Mouse (Mus musculus) kidney, embryonic 14.5 days (tissue): Measurements from ENCODE around the gene Cntnap5b. TPM values are rescaled to one million over a fixed set of nuclear protein-coding genes. Genes with fewer than 3 reads are reported as not detected.

Experiments used
- ATAC-seq: fragments of 200-750 bp; cut with Nextera tagmentation; 2 replicates; pipeline ENCODE4 v1.8.0; 2017; ENCODE audit warnings: moderate number of reproducible peaks, mild to moderate bottlenecking, moderate TSS enrichment, moderate library complexity; ENCODE audit not compliant: low FRiP score, low TSS enrichment
- H3K27ac ChIP-seq: fragments of 300-500 bp; sonication (generic); 2 replicates; pipeline ENCODE4 v1.5.1; 2014; ENCODE audit warnings: low read depth, mild to moderate bottlenecking, low read length, moderate library complexity, mixed read lengths
- H3K27me3 ChIP-seq: fragments of 300-500 bp; sonication (generic); 2 replicates; pipeline ENCODE4 v1.6.1; 2014; ENCODE audit warnings: mild to moderate bottlenecking, low read length; ENCODE audit not compliant: control insufficient read depth, insufficient read depth
- H3K36me3 ChIP-seq: fragments of 300-500 bp; sonication (generic); 2 replicates; pipeline ENCODE4 v1.6.1; 2014; ENCODE audit warnings: low read length, mixed read lengths; ENCODE audit not compliant: control insufficient read depth, insufficient read depth
- H3K4me1 ChIP-seq: fragments of 300-500 bp; sonication (generic); 2 replicates; pipeline ENCODE4 v1.6.1; 2014; ENCODE audit warnings: low read length, mixed read lengths; ENCODE audit not compliant: control insufficient read depth, insufficient read depth
- H3K4me2 ChIP-seq: fragments of 300-500 bp; sonication (generic); replicated peaks from 2 replicates; pipeline ENCODE4 v1.6.1; 2014; ENCODE audit warnings: low read depth, mild to moderate bottlenecking, low read length
- H3K4me3 ChIP-seq: fragments of 300-500 bp; sonication (generic); 2 replicates; pipeline ENCODE4 v1.5.1; 2014; ENCODE audit warnings: mild to moderate bottlenecking, low read length
- H3K9ac ChIP-seq: fragments of 300-500 bp; sonication (generic); 2 replicates; pipeline ENCODE4 v1.6.1; 2014; ENCODE audit warnings: low read depth, mild to moderate bottlenecking, low read length, moderate library complexity
- H3K9me3 ChIP-seq: fragments of 300-500 bp; sonication (generic); 2 replicates; pipeline ENCODE4 v1.6.1; 2016; ENCODE audit warnings: low read length; ENCODE audit not compliant: control insufficient read depth
- WGBS: fragments of 180-500 bp; shearing (Covaris S2); extraction: QIAGEN DNeasy Blood & Tissue Kit; methylation state at CpG from one replicate; pipeline ENCODE4 v1.1.7; 2014; 5-methylcytosine and 5-hydroxymethylcytosine counted together
- polyA plus RNA-seq: library from polyadenylated mRNA; unstranded; fragments of >200 nt; fragmentation: Nextera tagmentation; extraction: Ambion mirVana; gene quantifications from 2 replicates; pipeline ENCODE4 v1.2.1, GENCODE M21; 2014

The Cntnap5b gene
- polyA plus RNA-seq = 0.06 and 0.08 TPM in 2 replicates

GRCm38 (mm10) chr1:99772614-99773013, at the start of gene Cntnap5b:
Gene Cntnap5b (plus strand): TSS chr1:99772765.
- Histone ChIP-seq H3K4me2 (peak within 1 kb of the TSS; percentile 15; the same call in 1 of the 2 replicates), H3K27me3 (no peaks in the 10 kb centered on the region), H3K9ac (no peak within 1 kb of the TSS), H3K27ac (no peak within 1 kb of the TSS), H3K4me3 (no peak within 1 kb of the TSS), H3K9me3 (no peaks in the 10 kb centered on the region), H3K36me3 (no peaks in the 10 kb centered on the region), H3K4me1 (no peaks in the 10 kb centered on the region)
- 29% methylated on average over 7 of the region's 7 CpGs for WGBS
- ATAC-seq = no peak

- Histone ChIP-seq H3K9ac (no peak overlapping the region), H3K4me1 (no peaks in the 10 kb centered on the region), H3K27ac (no peak overlapping the region), H3K27me3 (no peaks in the 10 kb centered on the region), H3K4me2 (no peak overlapping the region), H3K9me3 (no peaks in the 10 kb centered on the region), H3K4me3 (no peak overlapping the region), H3K36me3 (no peaks in the 10 kb centered on the region)
- WGBS = 88% methylated on average over 1 of the region's 1 CpGs
- ATAC-seq = no peak
Observed at GRCm38 (mm10) chr1:99759996-99760395, 12.6 kb upstream of the Cntnap5b start.

DNA sequence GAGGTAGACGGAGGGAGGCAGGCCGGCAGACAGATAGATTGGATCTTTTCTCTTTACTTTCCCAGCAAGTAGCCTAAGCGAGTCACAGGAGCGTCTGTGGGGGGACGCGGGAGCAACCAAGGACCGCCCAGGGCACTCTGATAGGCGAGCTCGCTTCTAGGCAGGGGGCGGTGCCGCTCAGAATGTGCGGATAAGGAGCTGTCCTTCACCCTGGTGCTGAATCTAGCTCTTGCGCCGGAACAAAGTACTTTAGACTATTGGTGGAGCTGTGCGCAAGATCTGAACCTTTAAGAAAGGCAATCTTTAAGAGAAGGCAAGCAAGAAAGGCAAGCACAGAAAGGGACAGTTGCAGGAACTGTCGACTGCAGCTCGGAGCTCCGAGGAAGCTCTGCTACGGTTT, 382 bp upstream of the Cntnap5b start:
- H3K4me2 ChIP-seq = peak overlapping the region; percentile 15; the same call in 1 of the 2 replicates
- H3K4me1 ChIP-seq = no peaks in the 10 kb centered on the region
- no peak overlapping the region for H3K27ac ChIP-seq
- no peaks in the 10 kb centered on the region for H3K27me3 ChIP-seq
- ATAC-seq = peak; percentile 98
- H3K4me3 ChIP-seq = no peak overlapping the region
- 1% methylated on average over 19 of the region's 19 CpGs for whole genome bisulfite sequencing
- H3K36me3 ChIP-seq = no peaks in the 10 kb centered on the region
- H3K9me3 ChIP-seq = no peaks in the 10 kb centered on the region
- no peak overlapping the region for H3K9ac ChIP-seq

GRCm38 (mm10) chr1:99774144-99774543, 1.6 kb downstream of the Cntnap5b start:
- 4% methylated on average over 4 of the region's 4 CpGs for WGBS
- Histone ChIP-seq H3K36me3 (no peaks in the 10 kb centered on the region), H3K27ac (no peak overlapping the region), H3K9me3 (no peaks in the 10 kb centered on the region), H3K4me3 (no peak overlapping the region), H3K27me3 (no peaks in the 10 kb centered on the region), H3K4me2 (no peak overlapping the region), H3K4me1 (no peaks in the 10 kb centered on the region), H3K9ac (no peak overlapping the region)
- ATAC-seq = no peak

DNA sequence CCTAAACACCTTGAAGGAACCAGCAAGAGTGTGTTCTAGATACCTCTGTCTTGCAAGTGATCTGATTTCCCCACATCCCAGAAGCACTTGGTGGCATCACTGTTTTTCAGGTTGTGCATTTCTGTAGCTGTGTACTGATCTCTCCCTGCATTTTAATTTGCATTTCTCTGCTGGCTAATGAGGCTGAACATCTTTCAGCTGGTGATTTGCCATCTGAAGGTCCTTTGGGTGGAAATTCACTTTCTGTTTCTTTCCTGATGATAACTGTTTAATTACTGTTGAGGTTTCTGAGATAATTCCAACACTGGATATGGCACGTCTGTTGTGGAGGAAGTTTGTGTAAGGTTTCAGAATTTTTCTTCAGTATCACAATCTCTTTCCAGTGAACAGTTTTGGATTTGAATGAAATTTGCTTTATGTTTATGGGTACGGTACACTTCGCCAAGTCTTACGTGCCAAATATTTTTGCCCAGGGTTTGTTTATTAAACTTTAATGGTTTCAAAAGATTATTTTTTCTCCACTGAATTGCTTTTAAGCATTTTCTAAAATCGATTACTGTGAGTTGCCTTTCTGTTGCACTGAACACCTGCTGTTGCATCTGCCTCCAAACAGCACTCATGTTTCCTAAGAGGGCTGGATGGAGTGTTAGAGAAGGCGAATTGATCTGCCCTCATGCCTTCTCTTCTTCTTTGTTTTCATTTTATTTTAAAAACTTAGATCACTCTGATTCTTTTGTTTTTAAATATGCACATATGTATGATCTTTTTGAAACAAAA, 41.0 kb downstream of the Cntnap5b start:
- Histone ChIP-seq H3K27ac (no peak overlapping the region), H3K27me3 (no peaks in the 10 kb centered on the region), H3K9ac (no peak overlapping the region), H3K9me3 (no peaks in the 10 kb centered on the region), H3K4me3 (no peak overlapping the region), H3K36me3 (no peaks in the 10 kb centered on the region), H3K4me2 (no peak overlapping the region), H3K4me1 (no peaks in the 10 kb centered on the region)
- WGBS = 88% methylated on average over 6 of the region's 6 CpGs
- ATAC-seq = no peak

DNA sequence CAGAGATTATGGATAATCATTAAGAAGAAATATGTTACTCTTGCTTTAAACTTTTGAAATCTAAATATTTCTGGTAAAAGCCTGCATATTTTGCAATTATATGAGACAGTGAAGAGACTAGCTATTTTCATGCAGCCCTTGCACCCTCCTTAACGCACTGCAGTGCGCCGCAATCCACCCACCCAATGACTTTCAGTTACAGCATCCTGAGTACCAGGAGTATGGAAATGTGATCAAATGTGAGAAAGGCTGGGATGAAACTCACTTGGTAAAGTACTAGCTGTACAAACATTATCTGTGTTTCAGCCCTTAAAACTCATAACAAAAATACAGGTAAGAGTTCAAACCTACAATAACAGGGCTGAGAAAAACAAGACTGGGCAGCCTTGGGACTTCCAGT, 99.8 kb downstream of the Cntnap5b start:
- Histone ChIP-seq H3K4me3 (no peak overlapping the region), H3K4me1 (no peaks in the 10 kb centered on the region), H3K36me3 (no peaks in the 10 kb centered on the region), H3K9ac (no peak overlapping the region), H3K27ac (no peak overlapping the region), H3K27me3 (no peaks in the 10 kb centered on the region), H3K4me2 (no peak overlapping the region), H3K9me3 (no peaks in the 10 kb centered on the region)
- WGBS = 93% methylated on average over 3 of the region's 3 CpGs
- no peak for ATAC-seq

DNA sequence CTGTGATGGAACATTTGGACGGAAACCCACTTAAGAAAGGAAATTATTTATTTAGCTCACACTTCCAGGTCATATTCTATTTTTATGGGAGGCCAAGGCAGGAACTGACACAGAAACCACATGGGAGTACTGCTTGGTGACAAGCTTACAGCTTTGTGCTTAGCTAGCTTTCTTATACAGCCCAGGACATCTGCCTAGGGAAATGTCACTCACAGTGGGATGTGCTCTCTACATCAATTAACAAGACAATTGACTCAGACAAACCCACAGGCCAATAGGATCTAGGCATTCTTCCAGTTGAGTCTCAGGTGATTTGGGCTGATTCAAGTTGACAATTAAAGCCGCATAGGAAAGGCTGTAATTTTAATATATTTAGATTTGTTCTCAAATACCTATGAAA, 135.2 kb downstream of the Cntnap5b start:
- 55% methylated on average over 2 of the region's 2 CpGs for WGBS
- ATAC-seq = no peak
- no peak overlapping the region for H3K4me3 ChIP-seq

DNA sequence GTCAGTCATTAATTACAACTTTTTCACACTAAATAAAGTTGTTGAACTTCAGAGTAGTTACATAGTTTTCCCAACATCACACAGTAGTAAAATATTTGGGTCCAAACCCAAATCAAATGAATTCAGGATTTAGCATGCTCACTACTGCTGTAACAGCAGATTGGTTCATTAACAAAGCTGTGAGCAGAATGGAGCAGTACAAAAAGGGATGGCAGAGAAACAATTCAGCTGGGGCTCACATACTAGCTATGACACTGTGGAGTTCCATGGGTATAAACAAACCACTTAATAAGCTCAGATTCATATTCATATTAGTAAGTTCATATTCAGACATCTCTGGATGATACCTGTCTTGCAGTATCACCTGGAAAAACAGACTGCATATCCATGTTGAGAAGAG, 170.9 kb downstream of the Cntnap5b start:
- Histone ChIP-seq H3K27me3 (no peaks in the 10 kb centered on the region), H3K4me3 (no peak overlapping the region), H3K4me2 (no peak overlapping the region), H3K27ac (no peak overlapping the region), H3K9ac (no peak overlapping the region), H3K9me3 (no peaks in the 10 kb centered on the region), H3K36me3 (no peaks in the 10 kb centered on the region), H3K4me1 (no peaks in the 10 kb centered on the region)
- ATAC-seq = no peak

More for the DNA sequence above, 135.2 kb downstream of the Cntnap5b start:
- no peaks in the 10 kb centered on the region for H3K36me3 ChIP-seq
- H3K27me3 ChIP-seq = no peaks in the 10 kb centered on the region
- no peaks in the 10 kb centered on the region for H3K4me1 ChIP-seq
- H3K27ac ChIP-seq = no peak overlapping the region
- no peak overlapping the region for H3K9ac ChIP-seq
- H3K4me2 ChIP-seq = no peak overlapping the region
- no peaks in the 10 kb centered on the region for H3K9me3 ChIP-seq

DNA sequence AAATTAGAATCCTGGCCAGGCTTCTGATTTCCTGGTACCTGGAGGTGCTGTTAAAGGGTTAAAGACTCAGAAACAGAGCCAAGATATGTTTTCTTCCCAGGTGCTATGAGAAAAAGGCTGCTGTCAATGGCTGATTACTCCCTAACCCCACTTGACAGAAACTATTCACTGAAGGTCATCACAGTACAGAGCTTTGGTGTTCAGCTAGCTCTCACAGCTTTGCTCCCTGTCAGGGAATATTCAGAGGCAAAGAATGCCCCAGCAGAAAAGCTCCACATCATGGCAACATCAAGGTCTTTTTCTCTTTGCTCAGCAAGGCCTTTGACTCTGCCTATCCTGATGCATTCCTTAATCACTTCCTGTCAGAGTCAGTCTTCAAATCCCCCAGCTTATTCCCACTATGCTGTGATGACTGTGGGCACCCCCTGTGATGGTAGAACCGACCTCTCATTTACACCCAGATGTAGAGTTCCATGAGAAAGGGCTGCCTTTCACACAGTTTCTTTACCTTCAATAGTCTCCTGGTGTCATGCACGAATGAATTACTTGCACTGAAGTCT, 186.9 kb downstream of the Cntnap5b start:
- no peaks in the 10 kb centered on the region for H3K4me1 ChIP-seq
- WGBS = 37% methylated on average over 2 of the region's 2 CpGs

More for the DNA sequence above, 186.9 kb downstream of the Cntnap5b start:
- no peak overlapping the region for H3K9ac ChIP-seq
- no peaks in the 10 kb centered on the region for H3K36me3 ChIP-seq
- no peak for ATAC-seq
- H3K27me3 ChIP-seq = no peaks in the 10 kb centered on the region
- H3K4me2 ChIP-seq = no peak overlapping the region
- H3K27ac ChIP-seq = no peak overlapping the region
- H3K9me3 ChIP-seq = no peaks in the 10 kb centered on the region
- H3K4me3 ChIP-seq = no peak overlapping the region
